Mouse (Mus musculus) erythroblast, embryonic 14.5 days (primary cell): ENCODE results near the gene Napsa.

Experiments
- GATA1 ChIP-seq: IDR thresholded peaks from 2 replicates; pipeline ENCODE4 v1.6.1; 2012; ENCODE audit warnings: low read length, inconsistent platforms, mixed read lengths
- TAL1 ChIP-seq: IDR thresholded peaks from 3 replicates; pipeline ENCODE4 v1.6.1; 2012; ENCODE audit warnings: low read length, inconsistent platforms, mixed read lengths

DNA sequence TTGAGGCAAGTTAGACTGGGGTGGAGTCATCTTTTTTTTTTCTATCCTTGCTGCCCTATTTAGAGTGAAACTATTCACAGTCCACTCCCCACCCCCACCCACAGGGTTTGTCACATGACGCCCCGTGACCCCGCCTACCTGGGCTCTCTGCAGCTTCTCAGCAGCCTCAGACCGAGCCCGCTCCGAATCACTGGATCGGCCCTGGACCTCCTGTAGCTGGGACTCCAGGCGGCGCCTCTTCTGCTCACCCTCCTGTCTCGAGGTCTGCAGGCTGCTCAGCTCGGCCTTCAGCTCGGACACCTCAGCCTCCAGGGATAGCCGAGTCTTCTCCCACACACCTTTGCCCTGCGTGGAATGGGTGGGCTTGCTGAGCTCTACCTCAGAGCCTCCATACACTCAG lies 52.6 kb downstream of the Napsa start:
- TF ChIP-seq GATA1 (no peak), TAL1 (no peak)
